Mouse (Mus musculus): ENCODE measurements around the gene Cln5.

DNA sequence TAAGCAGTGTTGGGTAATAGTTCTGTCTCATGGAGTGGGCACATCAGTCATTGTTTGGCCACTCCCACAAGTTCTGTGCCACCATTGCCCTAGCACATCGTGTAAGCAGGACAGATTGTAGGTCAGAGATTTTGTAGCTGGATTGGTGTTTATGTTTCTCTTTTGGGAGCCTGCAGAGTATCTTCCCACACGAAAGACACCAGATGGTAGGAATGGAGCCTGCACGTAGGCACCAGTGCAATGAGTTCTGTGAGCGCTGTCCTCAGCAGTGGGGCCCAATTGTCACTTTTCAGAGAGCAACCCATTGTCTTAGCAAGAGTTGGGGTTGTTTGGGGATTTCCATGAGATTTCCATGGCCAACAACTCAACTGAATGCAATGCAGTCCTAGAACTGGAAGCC is 40.0 kb downstream of the Cln5 start:
- no peak for TF ChIP-seq CTCF (IDR thresholded peaks at IDR 0.05; ENCODE audit: borderline replicate concordance, insufficient read depth, low read depth, low read length)
- TF ChIP-seq POLR2A (IDR thresholded peaks at IDR 0.05; ENCODE audit: borderline replicate concordance, insufficient read depth, low read length) = no peak

All from cerebellum, adult 2 months (tissue).